Mouse (Mus musculus) retina, postnatal 7 days (tissue): ENCODE measurements around the gene Pmepa1.

Experiments
- DNase-seq: peaks from one replicate; pipeline ENCODE4 v3.0.0-alpha.2; 2012; ENCODE audit warnings: low read depth, low spot score

Gene Pmepa1

GRCm38 (mm10) chr2:173276409-173276808, at the start of gene Pmepa1:
Pmepa1 (minus strand) TSS chr2:173276533.
- peak; percentile 89 for DNase-seq

- DNase-seq, result no peak
Measured at GRCm38 (mm10) chr2:173321754-173322153, 45.4 kb upstream of the Pmepa1 start.

- no peak for DNase-seq
Measured at GRCm38 (mm10) chr2:173321194-173321593, 44.9 kb upstream of the Pmepa1 start.

- no peak for DNase-seq
Measured at GRCm38 (mm10) chr2:173314291-173314690, 38.0 kb upstream of the Pmepa1 start.

- no peak for DNase-seq
Measured at GRCm38 (mm10) chr2:173308486-173308885, 32.2 kb upstream of the Pmepa1 start.

GRCm38 (mm10) chr2:173307984-173308383, 31.7 kb upstream of the Pmepa1 start:
- DNase-seq, result no peak

GRCm38 (mm10) chr2:173307561-173307960, 31.2 kb upstream of the Pmepa1 start:
- peak; percentile 33 for DNase-seq

- DNase-seq, result peak; percentile 53
Measured at GRCm38 (mm10) chr2:173306734-173307525, 30.6 kb upstream of the Pmepa1 start.

- no peak for DNase-seq
Measured at GRCm38 (mm10) chr2:173305011-173305410, 28.7 kb upstream of the Pmepa1 start.

GRCm38 (mm10) chr2:173300663-173301630, 24.6 kb upstream of the Pmepa1 start:
- DNase-seq, result no peak

- no peak for DNase-seq
Measured at GRCm38 (mm10) chr2:173296408-173296807, 20.1 kb upstream of the Pmepa1 start.

GRCm38 (mm10) chr2:173293042-173293441, 16.7 kb upstream of the Pmepa1 start:
- no peak for DNase-seq

- DNase-seq, result no peak
Measured at GRCm38 (mm10) chr2:173292551-173292950, 16.2 kb upstream of the Pmepa1 start.

GRCm38 (mm10) chr2:173290981-173291380, 14.6 kb upstream of the Pmepa1 start:
- DNase-seq, result no peak

- DNase-seq, result no peak
Measured at GRCm38 (mm10) chr2:173289928-173290327, 13.6 kb upstream of the Pmepa1 start.

- no peak for DNase-seq
Measured at GRCm38 (mm10) chr2:173285816-173286538, 9.6 kb upstream of the Pmepa1 start.

GRCm38 (mm10) chr2:173284771-173285170, 8.4 kb upstream of the Pmepa1 start:
- DNase-seq, result no peak

GRCm38 (mm10) chr2:173282191-173282590, 5.9 kb upstream of the Pmepa1 start:
- no peak for DNase-seq

- no peak for DNase-seq
Measured at GRCm38 (mm10) chr2:173281021-173281937, 4.9 kb upstream of the Pmepa1 start.

- no peak for DNase-seq
Measured at GRCm38 (mm10) chr2:173278846-173279580, 2.7 kb upstream of the Pmepa1 start.
